Mouse (Mus musculus): ENCODE data around the gene Tbc1d21. TPM values are rescaled to one million over a fixed set of nuclear protein-coding genes. Genes with fewer than 3 reads are reported as not detected.

Gene Tbc1d21
- total RNA-seq (2022): not detected

DNA sequence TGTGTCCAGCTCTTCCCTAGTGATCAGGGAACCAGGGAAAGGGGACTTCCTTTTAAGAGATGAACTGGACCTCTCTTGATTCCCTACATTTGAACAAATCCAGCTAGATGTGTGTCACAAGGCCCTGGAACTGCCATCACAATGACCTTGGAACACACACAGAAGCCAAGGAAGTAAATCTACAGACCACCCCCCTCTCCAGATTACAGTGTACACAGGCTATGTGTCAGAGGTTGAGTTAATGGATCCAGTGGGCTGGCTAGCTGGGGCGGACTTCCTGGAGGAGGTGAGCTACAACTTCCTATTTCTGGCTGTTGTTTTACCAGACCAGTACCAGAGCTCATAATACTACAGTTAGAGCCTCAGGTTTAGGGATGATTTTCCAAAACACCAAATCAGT lies at the start of gene Tbc1d21:
Gene Tbc1d21 (minus strand): TSS at position 101 of the 400 bp plus-strand sequence.
- no peak for DNase-seq (ENCODE audit: low spot score in 2 of 2)

- DNase-seq (ENCODE audit: low spot score in 2 of 2): no peak
Observed at GRCm38 (mm10) chr9:58411556-58411955, 41.3 kb upstream of the Tbc1d21 start.

DNA sequence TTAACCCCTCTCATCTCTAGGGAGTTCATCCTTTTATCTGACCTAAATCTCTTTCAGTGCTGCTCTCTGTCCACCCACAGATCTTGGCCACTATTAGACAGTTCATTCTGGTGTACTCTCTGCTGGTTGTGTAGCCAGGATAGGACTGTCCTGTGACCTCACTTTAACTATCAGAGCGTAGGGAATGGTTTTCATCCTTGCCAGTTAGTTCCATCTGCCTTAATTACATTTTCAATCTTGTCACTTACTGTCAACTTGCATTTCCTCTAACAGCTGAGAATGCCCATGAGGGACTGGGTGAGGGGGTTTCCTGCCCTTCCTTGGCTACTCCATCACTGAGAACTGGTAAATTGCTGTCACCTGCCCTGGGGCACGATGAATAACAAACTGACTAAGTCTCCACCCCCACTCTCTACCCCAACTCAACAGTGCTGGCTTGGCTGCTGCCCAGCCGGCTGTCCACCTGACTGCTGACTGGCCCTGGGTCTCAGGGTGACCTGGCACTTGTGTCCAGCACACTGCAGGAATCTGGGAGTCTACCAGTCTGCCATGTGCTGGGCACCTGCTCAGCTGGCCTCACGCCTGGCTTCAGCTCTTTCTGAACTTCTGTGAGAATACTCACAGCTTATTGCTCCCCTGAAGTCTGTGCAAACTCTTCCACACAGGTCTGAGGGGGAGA lies 39.9 kb upstream of the Tbc1d21 start:
- no peak for DNase-seq (ENCODE audit: low spot score in 2 of 2)

- peak; percentile 33 for DNase-seq (ENCODE audit: low spot score in 2 of 2)
Observed at GRCm38 (mm10) chr9:58409247-58409646, 39.0 kb upstream of the Tbc1d21 start.

- DNase-seq (ENCODE audit: low spot score in 2 of 2): no peak
Observed at GRCm38 (mm10) chr9:58404412-58404811, 34.2 kb upstream of the Tbc1d21 start.

GRCm38 (mm10) chr9:58401371-58402082 lies 31.3 kb upstream of the Tbc1d21 start:
- DNase-seq (ENCODE audit: low spot score in 2 of 2): no peak

- DNase-seq (ENCODE audit: low spot score in 2 of 2): no peak
Observed at GRCm38 (mm10) chr9:58399609-58400008, 29.4 kb upstream of the Tbc1d21 start.

DNA sequence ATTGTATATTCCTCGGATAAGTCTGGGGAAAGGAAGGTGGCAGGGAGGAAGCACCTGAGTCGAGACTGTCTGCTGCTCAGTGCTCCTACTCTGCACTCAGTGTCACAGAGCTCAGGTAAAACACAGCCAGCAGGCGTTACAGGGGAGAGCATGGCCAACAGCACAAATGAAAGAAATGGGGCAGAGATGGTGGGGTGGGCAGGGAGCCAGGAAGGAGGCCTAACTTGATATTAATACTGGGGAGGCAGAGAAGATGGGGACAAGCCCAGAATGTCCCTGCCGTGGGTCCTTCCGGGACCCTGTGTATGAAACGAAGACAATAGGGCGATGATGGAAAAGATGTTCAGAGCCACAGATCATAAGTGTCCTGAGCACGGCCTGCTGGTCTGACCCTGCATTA lies 24.4 kb upstream of the Tbc1d21 start:
- DNase-seq (ENCODE audit: low spot score in 2 of 2): no peak

DNA sequence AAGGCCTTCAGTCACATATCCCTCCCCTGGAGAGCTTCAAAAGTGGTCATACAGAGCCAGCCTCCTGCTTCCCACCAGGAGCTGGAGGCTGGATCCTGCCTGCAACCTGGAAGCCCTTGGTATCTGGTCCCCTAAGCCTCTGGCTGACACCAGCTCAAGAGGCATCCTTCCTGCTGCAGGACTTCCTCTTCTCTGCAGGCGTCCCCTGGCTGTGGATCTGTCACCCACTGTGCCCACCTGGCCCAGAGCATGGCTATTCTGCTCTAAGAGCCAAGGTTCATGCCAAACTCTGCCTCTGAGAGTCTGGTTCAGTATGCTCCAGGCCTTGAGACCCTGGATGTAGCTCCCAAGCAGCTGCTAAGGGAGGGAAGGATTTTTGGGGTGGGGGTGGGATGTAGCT lies 23.6 kb upstream of the Tbc1d21 start:
- DNase-seq (ENCODE audit: low spot score in 2 of 2): no peak

DNA sequence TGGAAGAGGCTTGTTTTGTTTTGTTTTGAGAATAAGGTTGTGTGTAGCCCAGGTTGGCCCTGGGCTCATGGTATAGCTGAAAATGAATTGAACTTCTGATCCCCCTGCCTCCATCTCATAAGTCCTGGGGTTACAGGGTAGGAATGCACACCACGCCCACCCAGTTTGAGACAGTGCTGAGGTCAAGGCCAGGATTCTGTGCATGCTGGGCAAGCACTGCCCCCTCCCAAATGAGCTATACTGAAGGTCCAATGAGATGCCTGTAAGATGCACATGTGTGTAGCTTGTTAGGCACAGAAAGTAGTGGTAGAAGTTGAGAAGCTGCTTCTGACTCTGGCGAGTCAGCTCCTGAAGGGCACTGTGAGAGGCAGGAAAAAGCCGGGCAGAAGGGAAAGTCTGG lies 18.1 kb upstream of the Tbc1d21 start:
- DNase-seq (ENCODE audit: low spot score in 2 of 2): no peak

DNA sequence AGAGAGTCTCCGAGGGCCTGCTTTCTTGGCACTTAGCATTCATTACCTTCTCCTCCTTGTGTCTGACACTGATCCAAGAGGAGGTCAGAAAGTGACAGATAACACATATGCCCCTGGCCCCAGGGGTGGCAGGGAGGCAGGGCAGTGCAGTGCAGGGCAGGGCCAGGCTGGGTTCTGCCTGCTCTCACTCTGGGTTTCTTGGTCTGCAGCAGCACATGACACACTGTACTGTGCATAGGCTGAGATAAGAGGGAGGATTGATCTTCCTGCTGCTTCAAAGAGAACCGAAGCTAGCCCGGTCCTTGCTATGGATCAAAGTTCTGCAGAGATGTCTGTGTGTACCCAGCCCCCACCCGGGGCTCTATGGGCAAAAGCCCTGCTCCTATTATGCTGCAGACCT lies 8.6 kb upstream of the Tbc1d21 start:
- DNase-seq (ENCODE audit: low spot score in 2 of 2): no peak

DNA sequence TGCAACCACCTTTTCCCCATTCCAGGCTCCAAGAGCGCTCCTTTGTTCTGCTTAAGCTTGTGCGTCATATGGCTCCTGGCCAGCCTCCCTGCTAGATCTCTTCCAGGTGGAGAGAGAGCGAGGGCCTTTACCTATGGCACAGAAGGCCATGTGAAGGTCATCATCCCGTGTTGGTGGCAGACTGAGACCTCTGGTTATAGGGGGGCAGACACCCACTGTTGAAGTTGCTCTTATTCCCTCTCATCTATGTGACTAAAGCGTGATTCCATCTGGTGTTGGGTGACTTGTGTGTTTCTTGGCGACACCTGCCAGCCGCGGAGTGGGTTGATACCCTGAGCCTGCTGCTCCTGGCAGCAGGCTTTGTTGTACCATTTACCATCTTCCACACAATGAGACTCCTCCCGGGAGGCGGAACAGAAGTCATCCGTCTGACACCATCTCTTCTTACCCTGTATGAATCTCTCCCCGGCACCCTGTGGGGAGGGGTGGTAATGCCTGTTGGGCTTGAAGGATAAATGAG lies 3.7 kb upstream of the Tbc1d21 start:
- peak; percentile 54 to 57 for DNase-seq (ENCODE audit: low spot score in 2 of 2)

GRCm38 (mm10) chr9:58371914-58372313 lies 1.7 kb upstream of the Tbc1d21 start:
- no peak for DNase-seq (ENCODE audit: low spot score in 2 of 2)

- DNase-seq (ENCODE audit: low spot score in 2 of 2): peak in 1 of 2 experiments; percentile 29
Observed at GRCm38 (mm10) chr9:58369644-58370043, 611 bp downstream of the Tbc1d21 start.

- DNase-seq (ENCODE audit: low spot score in 2 of 2): no peak
Observed at GRCm38 (mm10) chr9:58364325-58364724, 5.9 kb downstream of the Tbc1d21 start.

DNA sequence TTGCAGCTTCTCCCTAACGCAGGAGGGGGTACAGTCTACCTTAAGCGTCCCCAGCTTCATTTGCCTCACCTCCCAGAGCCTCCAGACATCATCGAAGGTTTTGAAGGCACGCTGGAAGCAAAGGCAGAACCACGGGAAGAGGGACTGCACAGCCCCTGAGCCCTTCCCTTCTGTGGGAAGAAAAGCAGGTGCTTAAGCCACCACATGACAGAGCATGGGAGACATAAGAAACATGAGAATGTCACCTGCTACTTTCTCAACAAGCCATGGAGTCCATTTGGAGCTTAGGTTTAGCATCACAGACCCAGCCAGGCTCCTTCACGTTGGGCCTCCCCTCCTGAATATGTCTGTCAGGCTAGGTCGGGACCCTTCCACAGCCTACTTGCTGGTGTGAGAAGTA lies 8.3 kb downstream of the Tbc1d21 start:
- no peak for DNase-seq (ENCODE audit: low spot score in 2 of 2)

DNA sequence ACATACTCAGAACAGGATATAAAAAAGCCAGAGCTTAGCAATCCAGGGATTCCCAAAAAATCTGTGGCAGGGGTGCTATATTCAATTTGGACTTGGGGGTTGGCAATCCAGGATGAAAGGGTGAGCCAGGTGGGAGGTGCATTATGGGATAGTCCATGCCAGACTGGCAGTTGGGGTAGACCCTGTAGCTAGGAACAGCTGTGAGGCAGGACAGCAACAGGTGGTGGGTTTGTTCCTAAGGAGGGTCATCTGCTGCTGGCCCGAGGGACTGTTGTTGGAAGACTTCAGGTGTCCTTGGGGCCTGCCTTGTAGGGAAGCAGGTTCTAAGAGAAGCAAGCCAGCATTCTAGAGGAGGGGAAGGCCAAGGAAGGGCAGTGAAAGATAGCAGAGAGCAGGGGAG lies 8.9 kb downstream of the Tbc1d21 start:
- DNase-seq (ENCODE audit: low spot score in 2 of 2): no peak

- no peak for DNase-seq (ENCODE audit: low spot score in 2 of 2)
Observed at GRCm38 (mm10) chr9:58355262-58356050, 14.8 kb downstream of the Tbc1d21 start.

DNA sequence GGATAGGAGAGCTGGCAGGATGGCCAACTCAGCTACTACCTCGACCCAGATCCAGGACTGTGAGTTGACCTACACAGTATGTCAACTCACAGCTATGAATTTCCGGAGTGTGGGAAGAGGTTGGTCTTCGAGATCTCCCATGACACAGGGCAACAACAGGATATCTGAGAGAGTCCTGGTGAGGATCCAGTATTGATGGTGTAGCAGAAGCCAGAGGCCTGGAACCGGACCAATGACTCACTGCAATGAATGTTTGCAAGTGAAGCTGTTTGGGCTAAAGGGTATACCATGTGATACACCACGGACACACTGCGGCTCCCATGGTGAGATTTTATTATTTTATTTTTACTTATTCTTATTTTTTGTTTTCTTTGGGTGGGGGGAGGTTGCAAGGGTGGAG lies 15.6 kb downstream of the Tbc1d21 start:
- no peak for DNase-seq (ENCODE audit: low spot score in 2 of 2)

- no peak for DNase-seq (ENCODE audit: low spot score in 2 of 2)
Observed at GRCm38 (mm10) chr9:58353224-58353623, 17.0 kb downstream of the Tbc1d21 start.

- no peak for DNase-seq (ENCODE audit: low spot score in 2 of 2)
Observed at GRCm38 (mm10) chr9:58347795-58348194, 22.5 kb downstream of the Tbc1d21 start.

- DNase-seq (ENCODE audit: low spot score in 2 of 2): no peak
Observed at GRCm38 (mm10) chr9:58346498-58346897, 23.8 kb downstream of the Tbc1d21 start.
